Mouse (Mus musculus) stomach, postnatal 0 days (tissue): ENCODE measurements around the gene Milr1.

Experiments used
- CTCF ChIP-seq: IDR thresholded peaks from 2 replicates; pipeline ENCODE4 v1.5.1; 2016; ENCODE audit warnings: antibody characterized with exemption, low read depth, mild to moderate bottlenecking, moderate library complexity
- EP300 ChIP-seq: optimal IDR thresholded peaks from 2 replicates; pipeline ENCODE3; 2016; ENCODE audit warnings: antibody characterized with exemption

- TF ChIP-seq CTCF: no peak
- no peak for TF ChIP-seq EP300
These were observed 34.5 kb upstream of the Milr1 start for GRCm38 (mm10) chr11:106716568-106716967.
